Mouse (Mus musculus): ENCODE measurements around the gene Stk38l. TPM values are rescaled to one million over a fixed set of nuclear protein-coding genes. Genes with fewer than 3 reads are reported as not detected.

The Stk38l gene
- total RNA-seq, 2 experiments from 2014 or later = 19.2 to 19.6 TPM

Other genes starting within 250 kb of the Stk38l start
- 10 to 100 TPM; 32.3 to 35.0 TPM for gene Itpr2, start 222.8 kb upstream of the Stk38l start, total RNA-seq (2021)
- 10 to 100 TPM; 78.3 to 80.9 TPM for gene Fgfr1op2, start 147.8 kb upstream of the Stk38l start, total RNA-seq (2021)
- gene Ints13, start 147.2 kb upstream of the Stk38l start, total RNA-seq (2021) = 10 to 100 TPM; 39.2 to 42.7 TPM
- 10 to 100 TPM; 37.2 to 47.0 TPM for gene Med21, start 82.4 kb upstream of the Stk38l start, total RNA-seq (2021)
- 10 to 100 TPM; 42.1 to 43.4 TPM for gene Tm7sf3, start 82.2 kb upstream of the Stk38l start, total RNA-seq (2021)
- gene Arntl2, start 71.1 kb downstream of the Stk38l start, total RNA-seq (2021) = 1 to 10 TPM; 8.2 to 9.6 TPM
- gene Smco2, start 125.1 kb downstream of the Stk38l start, total RNA-seq (2021) = not detected
- gene Ppfibp1, start 163.5 kb downstream of the Stk38l start, total RNA-seq (2021) = 10 to 100 TPM; 56.8 to 61.1 TPM
- gene 1700034J05Rik, start 229.4 kb downstream of the Stk38l start, total RNA-seq (2021) = not detected